Mouse (Mus musculus): ENCODE measurements around the gene Entpd3. TPM values are rescaled to one million over a fixed set of nuclear protein-coding genes. Genes with fewer than 3 reads are reported as not detected.

The Entpd3 gene
- polyA plus RNA-seq, 1 experiment from 2014 or later: 1.8 TPM

- Histone ChIP-seq H3K9ac (replicated peaks; ENCODE audit: low read length) (no peak overlapping the region), H3K4me1 (ENCODE audit: insufficient read depth, low read length) (peaks cover 3% of the 10 kb centered on the region; the same call in 1 of the 2 replicates), H3K4me2 (replicated peaks; ENCODE audit: low read depth, low read length) (no peak overlapping the region), H3K9me3 (ENCODE audit: low read length) (no peaks in the 10 kb centered on the region), H3K27me3 (ENCODE audit: insufficient read depth, low read length) (no peaks in the 10 kb centered on the region), H3K27ac (ENCODE audit: low read length) (peak overlapping the region; percentile 35; the same call in 1 of the 2 replicates), H3K36me3 (ENCODE audit: insufficient read depth, low read length) (no peaks in the 10 kb centered on the region), H3K4me3 (ENCODE audit: low read length) (no peak overlapping the region)
- peak; percentile 47; the same call in 1 of the 2 replicates for ATAC-seq (ENCODE audit: low FRiP score, low TSS enrichment)
- 33% methylated on average over 9 of the region's 9 CpGs for WGBS
Measured at GRCm38 (mm10) chr9:120593383-120594101, 53.9 kb downstream of the Entpd3 start.

DNA sequence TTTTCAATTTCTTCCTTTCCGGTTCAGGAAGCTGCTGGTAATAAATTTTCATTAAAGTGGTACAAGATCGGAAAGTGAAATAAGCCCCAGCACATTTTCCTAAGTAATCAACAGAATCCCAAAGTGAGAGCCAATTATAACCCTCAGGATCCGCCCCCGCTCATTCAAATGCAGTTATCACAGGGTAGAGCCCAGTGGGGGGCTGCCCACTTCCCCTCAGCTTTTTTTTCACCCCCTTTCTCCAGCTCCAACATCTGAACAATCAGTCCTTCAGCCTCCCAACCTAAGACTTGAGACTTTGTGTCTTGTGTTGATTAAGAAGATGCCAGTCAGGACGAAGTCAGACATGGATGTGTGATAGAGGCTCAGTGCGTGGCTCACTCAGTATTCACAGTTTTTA lies 55.2 kb downstream of the Entpd3 start:
- Histone ChIP-seq H3K27me3 (ENCODE audit: insufficient read depth, low read length) (no peaks in the 10 kb centered on the region), H3K27ac (ENCODE audit: low read length) (no peak overlapping the region), H3K9me3 (ENCODE audit: low read length) (no peaks in the 10 kb centered on the region), H3K36me3 (ENCODE audit: insufficient read depth, low read length) (no peaks in the 10 kb centered on the region), H3K4me2 (replicated peaks; ENCODE audit: low read depth, low read length) (no peak overlapping the region), H3K4me3 (ENCODE audit: low read length) (no peak overlapping the region), H3K9ac (replicated peaks; ENCODE audit: low read length) (no peak overlapping the region), H3K4me1 (ENCODE audit: insufficient read depth, low read length) (peaks cover 3% of the 10 kb centered on the region; the same call in 1 of the 2 replicates)
- WGBS: 54% methylated on average over 6 of the region's 6 CpGs
- no peak for ATAC-seq (ENCODE audit: low FRiP score, low TSS enrichment)

DNA sequence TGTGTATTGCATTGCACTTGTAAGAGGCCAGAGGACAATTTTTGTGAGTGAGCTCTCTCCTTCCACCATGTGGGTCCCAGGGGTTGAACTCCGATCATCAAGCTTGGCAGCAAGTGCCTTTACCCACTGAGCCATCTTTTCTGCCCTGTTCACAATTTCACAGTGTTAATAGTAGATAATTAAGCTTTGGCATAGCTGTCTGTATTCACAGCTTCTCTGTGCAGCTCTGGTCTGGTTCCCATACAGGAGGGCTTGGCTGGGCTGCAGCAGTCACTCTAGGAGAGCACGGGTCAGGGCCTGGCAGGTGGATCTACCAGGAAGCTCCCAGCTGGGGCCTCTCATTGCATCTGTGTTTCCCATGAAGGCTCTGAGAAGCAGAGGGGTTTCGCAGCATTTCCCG lies 55.7 kb downstream of the Entpd3 start:
- 59% methylated on average over 4 of the region's 4 CpGs for WGBS
- no peaks in the 10 kb centered on the region for H3K27me3 ChIP-seq (ENCODE audit: insufficient read depth, low read length)
- no peaks in the 10 kb centered on the region for H3K9me3 ChIP-seq (ENCODE audit: low read length)
- H3K36me3 ChIP-seq (ENCODE audit: insufficient read depth, low read length): no peaks in the 10 kb centered on the region
- no peak overlapping the region for H3K9ac ChIP-seq (replicated peaks; ENCODE audit: low read length)
- H3K4me3 ChIP-seq (ENCODE audit: low read length): no peak overlapping the region
- no peak overlapping the region for H3K4me2 ChIP-seq (replicated peaks; ENCODE audit: low read depth, low read length)
- no peak overlapping the region for H3K27ac ChIP-seq (ENCODE audit: low read length)
- no peak for ATAC-seq (ENCODE audit: low FRiP score, low TSS enrichment)
- peaks cover 3% of the 10 kb centered on the region; the same call in 1 of the 2 replicates for H3K4me1 ChIP-seq (ENCODE audit: insufficient read depth, low read length)

DNA sequence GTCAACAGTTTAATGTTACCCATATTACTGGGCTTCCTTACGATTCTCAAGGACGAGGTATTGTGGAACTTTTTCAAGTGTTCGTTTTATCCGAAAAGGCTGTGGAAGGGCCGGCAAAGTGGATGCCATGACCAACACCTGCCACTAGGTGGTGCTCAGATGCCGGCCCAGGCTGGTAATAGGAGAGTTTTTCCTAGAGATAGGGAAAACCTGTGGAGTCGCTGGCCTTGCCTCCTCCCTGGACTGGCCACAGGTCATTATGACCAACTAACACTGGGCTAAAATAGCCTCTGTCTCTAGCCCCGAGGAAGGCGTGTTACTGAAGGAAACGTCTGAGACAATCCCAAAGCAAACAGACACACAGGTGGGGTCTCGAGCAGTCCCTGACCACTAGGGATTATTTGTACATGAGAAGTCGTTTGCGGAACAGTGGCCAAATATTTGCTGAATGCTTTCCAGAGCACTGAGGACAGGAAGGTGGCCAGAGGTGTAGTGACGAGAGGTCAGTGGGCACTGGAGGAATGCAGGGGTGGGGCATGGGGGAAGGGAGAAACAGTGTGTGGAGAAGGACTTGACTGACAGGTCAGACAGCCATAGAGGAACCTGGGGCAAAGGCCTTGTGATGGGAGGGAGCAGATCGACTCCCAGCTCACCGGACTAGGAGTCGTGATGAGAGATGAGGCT lies 62.0 kb downstream of the Entpd3 start:
- Histone ChIP-seq H3K27me3 (ENCODE audit: insufficient read depth, low read length) (no peaks in the 10 kb centered on the region), H3K4me2 (replicated peaks; ENCODE audit: low read depth, low read length) (no peak overlapping the region), H3K36me3 (ENCODE audit: insufficient read depth, low read length) (no peaks in the 10 kb centered on the region), H3K4me1 (ENCODE audit: insufficient read depth, low read length) (peaks cover 12% of the 10 kb centered on the region; the same call in 1 of the 2 replicates), H3K9ac (replicated peaks; ENCODE audit: low read length) (no peak overlapping the region), H3K4me3 (ENCODE audit: low read length) (no peak overlapping the region), H3K9me3 (ENCODE audit: low read length) (no peaks in the 10 kb centered on the region), H3K27ac (ENCODE audit: low read length) (no peak overlapping the region)
- ATAC-seq (ENCODE audit: low FRiP score, low TSS enrichment): peak; percentile 76
- 17% methylated on average over 17 of the region's 17 CpGs for WGBS

GRCm38 (mm10) chr9:120602172-120602838 lies 62.7 kb downstream of the Entpd3 start:
- no peak overlapping the region for H3K27ac ChIP-seq (ENCODE audit: low read length)
- ATAC-seq (ENCODE audit: low FRiP score, low TSS enrichment): peak; percentile 56
- H3K4me3 ChIP-seq (ENCODE audit: low read length): no peak overlapping the region

GRCm38 (mm10) chr9:120602839-120603511 lies 63.4 kb downstream of the Entpd3 start:
- H3K4me1 ChIP-seq (ENCODE audit: insufficient read depth, low read length): peaks cover 12% of the 10 kb centered on the region; the same call in 1 of the 2 replicates
- peak overlapping the region; percentile 5; the same call in 1 of the 2 replicates for H3K9ac ChIP-seq (replicated peaks; ENCODE audit: low read length)
- peak overlapping the region; percentile 39 for H3K4me2 ChIP-seq (replicated peaks; ENCODE audit: low read depth, low read length)
- H3K27ac ChIP-seq (ENCODE audit: low read length): no peak overlapping the region
- H3K9me3 ChIP-seq (ENCODE audit: low read length): peaks cover 8% of the 10 kb centered on the region
- H3K4me3 ChIP-seq (ENCODE audit: low read length): 0 out of 2 replicates have a peak overlapping the region, but pooled peaks have one; percentile 1
- 7% methylated on average over 23 of the region's 23 CpGs for WGBS
- peak; percentile 88 for ATAC-seq (ENCODE audit: low FRiP score, low TSS enrichment)
- H3K36me3 ChIP-seq (ENCODE audit: insufficient read depth, low read length): no peaks in the 10 kb centered on the region
- no peaks in the 10 kb centered on the region for H3K27me3 ChIP-seq (ENCODE audit: insufficient read depth, low read length)

More at GRCm38 (mm10) chr9:120602172-120602838, 62.7 kb downstream of the Entpd3 start:
- 0 out of 2 replicates have a peak overlapping the region, but pooled peaks have one; percentile 39 for H3K4me2 ChIP-seq (replicated peaks; ENCODE audit: low read depth, low read length)
- no peak overlapping the region for H3K9ac ChIP-seq (replicated peaks; ENCODE audit: low read length)
- H3K4me1 ChIP-seq (ENCODE audit: insufficient read depth, low read length): peaks cover 12% of the 10 kb centered on the region; the same call in 1 of the 2 replicates
- no peaks in the 10 kb centered on the region for H3K36me3 ChIP-seq (ENCODE audit: insufficient read depth, low read length)
- H3K9me3 ChIP-seq (ENCODE audit: low read length): peaks cover 1% of the 10 kb centered on the region
- WGBS: 52% methylated on average over 17 of the region's 17 CpGs
- H3K27me3 ChIP-seq (ENCODE audit: insufficient read depth, low read length): no peaks in the 10 kb centered on the region

- Histone ChIP-seq H3K9me3 (ENCODE audit: low read length) (peaks cover 11% of the 10 kb centered on the region), H3K4me2 (replicated peaks; ENCODE audit: low read depth, low read length) (peak overlapping the region; percentile 39), H3K27ac (ENCODE audit: low read length) (no peak overlapping the region), H3K27me3 (ENCODE audit: insufficient read depth, low read length) (no peaks in the 10 kb centered on the region), H3K4me3 (ENCODE audit: low read length) (0 out of 2 replicates have a peak overlapping the region, but pooled peaks have one; percentile 1), H3K9ac (replicated peaks; ENCODE audit: low read length) (peak overlapping the region; percentile 5; the same call in 1 of the 2 replicates), H3K36me3 (ENCODE audit: insufficient read depth, low read length) (no peaks in the 10 kb centered on the region), H3K4me1 (ENCODE audit: insufficient read depth, low read length) (peaks cover 12% of the 10 kb centered on the region; the same call in 1 of the 2 replicates)
- ATAC-seq (ENCODE audit: low FRiP score, low TSS enrichment): no peak
- whole genome bisulfite sequencing: 16% methylated on average over 10 of the region's 10 CpGs
Measured at GRCm38 (mm10) chr9:120603512-120603908, 63.9 kb downstream of the Entpd3 start.

GRCm38 (mm10) chr9:120603956-120604355 lies 64.3 kb downstream of the Entpd3 start:
- H3K4me2 ChIP-seq (replicated peaks; ENCODE audit: low read depth, low read length): 0 out of 2 replicates have a peak overlapping the region, but pooled peaks have one; percentile 39
- H3K36me3 ChIP-seq (ENCODE audit: insufficient read depth, low read length): no peaks in the 10 kb centered on the region
- H3K4me1 ChIP-seq (ENCODE audit: insufficient read depth, low read length): peaks cover 12% of the 10 kb centered on the region; the same call in 1 of the 2 replicates
- 33% methylated on average over 12 of the region's 12 CpGs for WGBS
- H3K9me3 ChIP-seq (ENCODE audit: low read length): peaks cover 11% of the 10 kb centered on the region
- H3K9ac ChIP-seq (replicated peaks; ENCODE audit: low read length): no peak overlapping the region
- no peak overlapping the region for H3K27ac ChIP-seq (ENCODE audit: low read length)
- no peaks in the 10 kb centered on the region for H3K27me3 ChIP-seq (ENCODE audit: insufficient read depth, low read length)
- no peak for ATAC-seq (ENCODE audit: low FRiP score, low TSS enrichment)
- no peak overlapping the region for H3K4me3 ChIP-seq (ENCODE audit: low read length)

DNA sequence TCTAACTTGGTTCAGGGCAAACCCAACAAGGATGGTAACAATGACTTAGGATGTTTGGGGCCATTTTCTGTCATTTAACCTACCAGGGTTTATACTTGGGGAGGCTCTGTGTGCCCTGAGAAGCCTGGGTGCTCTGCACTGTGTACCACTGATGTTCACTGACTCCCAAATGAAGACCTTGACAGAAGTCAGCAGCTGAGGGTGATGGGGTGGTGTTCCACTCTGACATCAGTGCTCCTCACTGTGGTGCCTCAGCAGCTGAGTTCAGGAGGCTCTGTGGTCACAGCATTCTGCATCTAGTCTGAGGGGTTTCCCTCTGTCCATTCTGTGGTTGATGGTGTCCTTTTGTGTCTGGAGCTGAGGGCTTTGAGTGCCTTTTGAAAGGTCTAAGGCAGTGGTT lies 71.4 kb downstream of the Entpd3 start:
- H3K36me3 ChIP-seq (ENCODE audit: insufficient read depth, low read length): no peaks in the 10 kb centered on the region
- H3K9ac ChIP-seq (replicated peaks; ENCODE audit: low read length): no peak overlapping the region
- no peak overlapping the region for H3K4me2 ChIP-seq (replicated peaks; ENCODE audit: low read depth, low read length)
- no peaks in the 10 kb centered on the region for H3K27me3 ChIP-seq (ENCODE audit: insufficient read depth, low read length)
- ATAC-seq (ENCODE audit: low FRiP score, low TSS enrichment): no peak
- H3K27ac ChIP-seq (ENCODE audit: low read length): no peak overlapping the region
- H3K4me1 ChIP-seq (ENCODE audit: insufficient read depth, low read length): no peaks in the 10 kb centered on the region
- H3K9me3 ChIP-seq (ENCODE audit: low read length): peaks cover 18% of the 10 kb centered on the region
- H3K4me3 ChIP-seq (ENCODE audit: low read length): no peak overlapping the region
